Mouse (Mus musculus): ENCODE results near the gene Limd1.

The Limd1 gene

DNA sequence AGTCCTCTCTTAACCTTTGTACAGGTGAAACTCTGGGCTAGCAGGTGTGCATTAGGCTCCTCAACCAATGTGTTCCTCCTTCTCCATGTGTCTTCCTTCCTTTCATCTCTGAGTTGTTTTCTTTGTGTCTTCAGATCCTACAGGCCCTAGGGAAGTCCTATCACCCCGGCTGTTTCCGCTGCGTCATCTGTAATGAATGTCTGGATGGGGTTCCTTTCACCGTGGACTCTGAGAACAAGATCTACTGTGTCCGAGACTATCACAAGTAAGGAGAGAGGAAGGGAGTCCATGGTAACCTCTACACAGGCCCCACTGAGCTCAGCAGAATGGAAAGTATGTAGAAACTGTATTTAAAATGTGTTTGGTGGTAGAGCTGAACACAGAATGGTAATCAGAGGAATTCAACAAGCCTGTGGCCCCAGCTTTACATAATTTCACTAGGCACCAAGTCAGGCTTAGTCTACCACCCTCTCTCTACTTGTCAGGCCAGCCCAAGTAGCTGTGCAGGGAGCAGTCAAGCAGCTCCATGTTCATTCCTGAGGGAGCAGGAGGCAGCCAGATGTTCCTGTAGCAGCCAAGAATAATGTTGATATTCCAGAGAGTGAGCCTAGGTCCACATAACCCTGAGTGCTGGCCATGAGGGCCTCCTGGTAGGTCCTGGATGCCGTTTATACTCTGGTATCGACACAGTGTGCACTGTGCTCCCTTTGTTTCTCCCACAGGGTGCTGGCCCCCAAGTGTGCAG is 38.3 kb downstream of the Limd1 start:
- no peak for DNase-seq (ENCODE audit: low spot score)

DNA sequence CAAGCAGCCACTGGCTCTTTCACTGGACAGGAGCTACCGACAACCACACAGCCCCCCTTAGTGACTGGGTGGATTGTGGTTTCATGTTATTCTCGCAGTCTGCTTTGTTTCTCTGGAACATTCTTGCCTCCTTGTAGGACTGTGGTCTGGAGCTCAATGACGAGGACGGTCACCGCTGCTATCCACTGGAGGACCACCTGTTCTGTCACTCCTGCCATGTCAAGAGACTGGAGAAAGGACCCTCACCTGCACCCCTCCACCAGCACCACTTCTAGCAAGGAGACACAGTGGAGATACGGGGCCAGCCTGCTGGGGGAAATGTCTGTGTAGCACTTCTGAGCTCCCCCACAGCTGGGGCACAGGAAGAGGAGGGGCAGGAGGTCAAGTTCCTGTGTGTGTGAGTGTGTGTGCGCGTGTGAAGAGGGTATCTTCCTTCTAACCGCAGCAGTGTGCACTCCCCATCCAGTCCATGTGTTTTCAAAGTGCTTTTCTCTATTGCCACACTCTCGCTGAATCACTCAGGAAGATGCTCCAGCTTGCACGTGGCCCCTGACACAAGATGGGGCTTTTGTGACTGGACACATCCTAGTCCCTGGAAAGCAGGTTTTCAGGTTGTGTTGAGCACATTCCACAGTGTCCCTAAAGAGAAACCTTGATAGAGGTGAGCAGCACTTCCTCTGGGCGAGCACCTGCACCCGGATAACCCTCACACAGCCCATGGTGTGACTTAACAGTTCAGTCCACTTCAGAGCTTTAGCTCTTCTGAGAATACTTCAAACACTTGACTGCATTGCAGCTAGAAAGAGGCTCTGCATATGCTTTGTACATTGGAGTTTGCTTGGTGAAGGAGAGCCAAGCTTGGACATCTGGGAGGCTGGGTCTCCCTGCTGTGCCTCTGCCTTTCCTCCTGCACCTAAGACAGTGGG is 40.7 kb downstream of the Limd1 start:
- no peak for DNase-seq (ENCODE audit: low spot score)

DNA sequence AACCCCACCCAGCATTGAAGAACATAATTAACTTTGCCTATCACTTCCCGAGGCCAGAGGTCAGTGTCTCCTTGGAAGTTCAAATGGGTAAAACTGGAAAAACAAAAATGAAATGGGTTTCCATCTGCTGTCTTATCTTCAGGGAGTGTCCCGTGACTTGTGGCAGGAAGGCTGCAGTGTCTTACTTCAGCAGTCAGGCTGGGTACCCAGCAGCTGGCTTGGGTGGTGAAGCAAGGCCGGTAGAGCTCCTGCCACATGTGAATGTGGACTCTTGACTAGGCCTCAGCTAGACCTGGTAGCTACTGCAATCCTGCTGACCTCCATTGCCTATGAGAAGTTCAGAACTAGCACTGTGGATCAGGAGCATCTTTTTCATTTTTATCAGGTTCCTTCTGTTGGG is 42.2 kb downstream of the Limd1 start:
- no peak for DNase-seq (ENCODE audit: low spot score)

DNA sequence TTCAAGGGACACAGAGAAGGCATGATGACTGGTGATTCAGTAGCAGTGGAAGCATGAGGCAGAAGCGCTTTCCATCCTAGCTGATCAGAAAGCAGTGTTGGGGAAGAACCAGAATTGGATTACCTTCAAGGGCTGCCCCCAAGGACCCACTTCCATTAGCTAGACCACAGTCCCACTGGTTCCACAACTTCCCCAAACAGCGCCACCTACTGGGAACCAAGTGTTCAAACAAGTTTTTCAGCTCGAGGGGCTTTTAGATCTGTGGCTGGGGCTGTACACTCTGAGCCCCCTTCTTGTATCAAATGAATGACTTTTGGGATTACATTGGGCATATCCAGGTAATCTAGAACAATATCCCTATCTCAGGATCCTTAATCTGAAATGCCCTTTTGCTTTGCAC is 45.2 kb downstream of the Limd1 start:
- no peak for DNase-seq (ENCODE audit: low spot score)

DNA sequence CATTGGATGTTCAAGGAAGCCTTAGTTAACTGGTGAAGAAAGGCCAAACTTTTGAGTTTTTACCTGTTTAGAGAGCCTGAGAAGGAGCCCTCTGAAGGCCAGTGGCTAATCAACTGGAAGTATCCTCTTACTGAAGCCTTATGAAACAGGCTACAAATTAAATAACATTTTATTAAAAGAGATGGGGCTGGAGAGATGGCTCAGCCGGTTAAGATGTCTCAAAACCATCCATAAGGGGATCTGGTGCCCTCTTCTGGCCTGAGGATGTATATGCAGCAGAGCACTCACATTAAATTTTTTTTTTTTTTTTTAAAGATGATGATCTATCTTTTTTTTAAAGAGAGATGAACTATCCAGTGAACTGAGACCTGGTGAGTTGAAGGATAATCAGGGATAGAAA is 46.6 kb downstream of the Limd1 start:
- no peak for DNase-seq (ENCODE audit: low spot score)

DNA sequence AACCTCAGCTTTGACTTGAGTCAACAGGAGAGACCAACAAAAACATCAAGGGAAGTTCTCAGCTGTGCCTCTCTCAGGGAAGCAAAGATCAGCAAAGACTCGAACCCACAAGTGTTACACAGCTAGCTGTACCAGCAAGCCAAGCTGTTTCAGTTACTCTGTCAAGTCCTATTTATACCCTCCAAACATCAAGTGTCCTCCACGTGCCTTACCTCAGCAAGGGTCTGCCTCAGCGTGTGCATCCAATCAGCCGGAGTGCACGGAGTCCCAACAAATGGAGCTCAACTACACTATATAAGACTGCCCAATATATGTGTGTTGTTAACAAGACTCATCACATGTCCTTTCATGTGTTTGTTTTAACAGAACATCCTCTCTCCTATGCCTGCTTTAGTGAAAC is 48.0 kb downstream of the Limd1 start:
- DNase-seq (ENCODE audit: low spot score) = no peak

DNA sequence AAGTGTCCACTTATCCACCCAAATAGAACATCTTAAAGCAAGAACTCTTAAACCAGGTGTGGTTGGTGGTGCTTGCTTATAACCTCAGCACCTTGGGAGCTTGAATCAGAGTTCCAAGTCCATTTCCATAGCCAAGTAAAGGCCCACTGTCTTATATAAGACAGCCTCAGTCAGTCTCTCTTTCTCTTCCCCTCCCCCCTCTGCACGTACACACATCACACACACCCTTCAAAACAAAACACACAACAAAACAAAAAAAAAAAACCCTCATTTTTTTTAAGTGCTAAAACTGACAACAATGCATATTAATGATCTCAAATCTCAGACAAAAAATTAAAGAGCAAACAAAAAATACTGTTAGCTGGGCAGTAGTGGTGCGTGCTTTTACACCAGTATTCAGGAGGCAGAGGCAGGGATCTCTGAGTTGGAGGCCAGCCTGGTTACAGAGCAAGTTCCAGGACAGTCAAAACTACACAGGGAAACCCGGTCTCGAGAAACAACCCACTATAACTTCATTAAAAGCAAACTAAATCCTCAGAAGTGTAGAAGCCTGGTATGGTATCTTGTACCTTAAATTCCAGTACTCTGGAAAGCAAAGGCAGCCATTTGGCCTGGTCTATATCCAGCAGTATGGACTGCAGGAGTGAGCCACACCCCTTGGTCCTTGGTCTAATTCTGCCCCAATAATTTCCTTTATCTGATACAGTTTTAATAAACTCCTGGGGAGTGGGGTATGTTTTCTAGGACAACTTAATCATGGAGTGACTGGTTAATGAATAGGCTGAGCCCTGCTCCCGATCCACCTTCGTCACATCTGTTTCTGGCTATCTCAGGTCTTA is 49.8 kb downstream of the Limd1 start:
- no peak for DNase-seq (ENCODE audit: low spot score)

DNA sequence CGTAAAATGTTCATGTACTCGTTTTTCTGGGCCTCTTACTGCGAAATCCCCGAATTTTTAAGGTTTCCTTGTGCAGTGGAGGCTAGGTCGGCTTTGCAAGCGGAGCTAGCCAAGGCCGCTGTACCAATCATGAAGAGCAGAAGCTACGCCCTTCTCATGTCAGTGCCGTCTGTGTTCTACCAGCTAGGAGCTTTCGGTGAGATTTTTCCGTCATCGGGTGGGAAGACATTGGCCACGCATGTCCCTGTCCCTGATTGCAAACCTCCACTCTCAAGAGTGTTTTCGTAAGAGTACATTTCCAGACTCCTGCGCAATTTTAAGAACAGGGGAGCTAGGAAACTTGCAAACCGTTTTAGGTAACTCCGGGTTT is 50.4 kb downstream of the Limd1 start:
- no peak for DNase-seq (ENCODE audit: low spot score)

DNA sequence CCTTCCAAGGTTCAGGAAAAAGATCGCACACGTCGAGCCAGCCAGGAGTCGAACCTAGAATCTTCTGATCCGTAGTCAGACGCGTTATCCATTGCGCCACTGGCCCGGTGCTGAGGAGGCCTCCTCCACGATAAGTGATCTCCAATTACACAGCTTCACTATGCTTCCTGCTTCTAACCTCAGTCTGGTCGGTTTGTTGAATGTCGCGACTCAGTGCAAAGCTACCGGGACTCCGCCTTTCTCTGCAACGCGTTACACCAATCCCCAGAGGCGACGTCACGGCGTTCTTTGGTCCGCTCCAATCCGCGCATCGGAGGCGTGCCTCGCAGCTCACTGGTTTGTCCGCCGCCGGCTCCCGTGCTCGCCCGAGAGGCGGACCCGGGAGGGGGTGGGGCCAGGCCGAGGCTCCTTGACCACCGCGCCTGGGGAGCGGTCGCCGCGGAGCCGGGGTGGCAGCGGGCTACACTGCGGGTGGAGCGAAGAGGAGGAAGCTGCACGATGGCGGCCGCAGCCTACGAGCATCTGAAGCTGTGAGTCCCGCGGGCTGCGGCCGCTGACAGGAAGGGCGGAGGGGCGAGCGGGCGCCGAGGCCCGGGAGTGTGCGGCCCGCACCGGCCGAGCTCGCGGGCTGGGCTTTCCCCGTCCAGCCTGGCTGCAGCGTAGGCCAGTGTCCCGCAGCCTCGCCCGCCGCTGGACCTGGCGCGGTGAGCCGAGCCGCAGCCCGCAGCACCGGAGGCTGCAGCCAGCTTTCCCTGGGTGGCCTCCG is 51.1 kb downstream of the Limd1 start, which contains the start of gene Sacm1l:
Sacm1l (plus strand) TSS at position 368 of the 766 bp plus-strand sequence.
- peak; percentile 95 for DNase-seq (ENCODE audit: low spot score)

DNA sequence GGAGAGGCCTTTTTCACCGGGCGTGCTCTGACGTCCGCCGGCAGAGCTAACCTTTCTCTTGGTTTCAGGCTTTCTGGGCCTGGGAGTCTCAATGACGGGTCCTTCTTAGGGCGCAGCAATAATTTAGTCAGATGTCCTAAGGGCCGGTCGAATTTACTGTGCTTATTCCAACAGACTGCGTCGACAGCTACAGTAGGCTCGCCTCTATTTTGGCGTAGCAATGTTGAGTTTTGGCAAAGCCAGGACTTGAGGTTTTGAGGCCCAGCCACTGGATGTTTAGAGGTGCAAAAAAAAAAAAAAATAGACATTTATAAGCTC is 51.6 kb downstream of the Limd1 start:
- DNase-seq (ENCODE audit: low spot score) = no peak

DNA sequence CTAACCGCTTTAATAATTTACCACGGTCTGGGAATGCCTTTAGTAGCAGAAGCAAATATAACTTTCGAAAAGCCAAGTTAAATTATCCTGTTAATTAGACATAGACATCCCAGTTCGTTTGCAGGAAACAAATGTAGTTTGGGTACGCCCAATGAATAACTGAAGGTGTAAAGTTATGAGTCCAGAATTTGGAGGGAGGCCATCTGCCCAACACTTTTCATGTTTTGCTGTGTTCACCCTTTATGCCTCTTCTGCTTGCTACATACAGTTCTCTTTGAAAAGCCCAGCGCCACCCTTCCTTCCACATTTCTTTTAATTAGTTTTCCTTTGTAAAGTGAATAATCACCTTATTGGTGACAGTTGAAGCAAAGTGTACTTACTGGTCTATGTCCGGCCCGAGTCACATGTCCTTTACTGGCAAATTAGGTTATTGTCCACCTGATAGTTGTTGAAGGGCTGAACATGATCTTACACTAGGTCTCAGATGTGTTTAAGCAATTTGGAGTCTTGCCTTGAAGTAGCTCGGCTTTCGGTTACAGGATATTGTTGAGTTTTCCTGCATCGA is 52.1 kb downstream of the Limd1 start:
- no peak for DNase-seq (ENCODE audit: low spot score)

DNA sequence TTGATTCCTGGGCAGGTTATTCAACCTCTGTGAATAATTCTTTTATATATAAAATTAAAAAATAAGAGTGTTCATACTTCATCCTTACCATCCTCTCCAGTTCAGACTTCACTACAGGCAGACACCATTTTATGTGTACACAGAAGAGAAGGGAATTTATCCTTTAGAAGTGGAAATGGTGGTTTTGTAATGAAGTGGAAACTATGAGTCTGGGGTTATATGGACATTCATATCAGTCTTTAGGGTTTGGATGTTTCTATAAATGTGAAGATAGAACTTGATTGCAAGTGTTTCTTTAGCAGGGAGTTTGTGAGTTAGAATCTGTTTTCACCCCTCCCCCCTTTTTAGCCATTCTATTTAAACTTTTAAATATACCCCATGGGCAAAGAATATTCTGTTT is 52.7 kb downstream of the Limd1 start:
- no peak for DNase-seq (ENCODE audit: low spot score)

DNA sequence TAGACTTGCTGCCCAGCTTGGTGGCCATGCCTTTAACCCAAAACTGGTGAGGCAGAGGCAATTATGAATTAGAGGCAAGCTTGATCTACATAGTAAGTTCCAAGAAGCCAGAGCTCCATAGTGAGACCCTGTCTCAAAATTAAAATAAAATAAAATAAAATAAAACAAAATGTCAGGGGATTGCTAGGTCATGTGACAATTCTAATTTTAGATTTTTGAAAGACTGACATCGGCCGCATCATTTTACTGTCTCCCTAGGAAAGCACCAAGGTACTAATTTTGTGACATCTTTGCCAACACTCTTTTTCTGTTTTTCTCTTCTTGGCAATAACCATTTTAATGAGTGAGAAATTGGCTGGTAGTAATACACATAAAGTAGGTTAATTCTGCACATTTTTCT is 58.1 kb downstream of the Limd1 start:
- no peak for DNase-seq (ENCODE audit: low spot score)

DNA sequence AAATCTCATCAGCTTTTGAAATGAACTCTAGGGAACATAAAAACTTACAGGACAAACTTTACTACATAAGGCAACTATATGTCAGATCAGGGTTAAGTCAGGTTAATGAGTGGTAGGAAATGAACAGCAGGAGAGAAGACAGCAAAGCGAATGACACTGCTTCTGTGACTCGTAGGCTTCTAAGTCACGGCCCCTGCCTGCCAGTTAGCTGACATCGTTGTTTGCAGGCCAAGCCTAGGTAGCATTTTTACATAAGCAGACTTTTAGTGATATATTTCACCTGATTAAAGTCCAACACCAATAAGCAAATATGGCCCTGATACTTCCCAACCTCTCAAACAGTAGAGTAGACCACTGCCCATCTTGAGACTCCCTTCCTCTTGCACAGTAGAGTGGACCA is 59.7 kb downstream of the Limd1 start:
- DNase-seq (ENCODE audit: low spot score) = no peak

DNA sequence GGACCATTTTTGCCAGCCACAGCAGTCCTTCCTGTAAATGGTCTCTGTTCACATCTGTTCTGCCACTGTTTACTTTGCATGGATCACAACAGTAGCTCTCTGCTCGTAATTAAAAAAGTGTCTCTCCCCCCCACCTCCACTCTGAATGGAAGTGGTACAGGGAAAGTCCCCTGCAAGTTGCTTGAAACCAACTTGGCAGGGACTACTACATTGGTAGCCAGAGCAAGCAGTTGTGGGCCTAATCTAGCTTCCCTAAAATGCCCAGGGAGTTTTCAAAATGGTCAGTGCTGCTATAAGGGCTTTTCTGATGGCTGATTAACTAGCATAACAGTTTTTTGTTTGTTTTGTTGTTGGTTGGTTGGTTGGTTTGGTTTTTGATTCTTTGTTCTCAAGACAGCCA is 60.6 kb downstream of the Limd1 start:
- no peak for DNase-seq (ENCODE audit: low spot score)

DNA sequence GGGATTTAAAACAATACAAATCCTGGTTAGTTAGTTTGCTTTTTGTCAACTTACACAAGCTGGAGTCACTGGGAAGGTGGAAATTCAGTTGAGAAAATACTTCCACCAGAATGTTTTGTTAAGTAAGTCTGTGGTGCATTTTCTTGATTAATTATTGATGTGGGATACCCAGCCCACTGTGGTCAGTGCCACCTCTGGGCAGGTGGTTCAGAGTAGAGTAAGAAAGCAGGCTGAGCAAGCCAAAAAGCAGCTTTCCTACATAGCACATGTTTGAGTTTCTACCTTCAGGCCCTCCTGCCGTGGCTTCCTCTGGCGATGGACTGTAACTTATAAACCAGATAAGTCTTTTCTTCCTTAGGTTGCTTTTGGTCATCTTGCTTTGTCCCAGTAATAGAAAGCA is 61.3 kb downstream of the Limd1 start:
- no peak for DNase-seq (ENCODE audit: low spot score)

DNA sequence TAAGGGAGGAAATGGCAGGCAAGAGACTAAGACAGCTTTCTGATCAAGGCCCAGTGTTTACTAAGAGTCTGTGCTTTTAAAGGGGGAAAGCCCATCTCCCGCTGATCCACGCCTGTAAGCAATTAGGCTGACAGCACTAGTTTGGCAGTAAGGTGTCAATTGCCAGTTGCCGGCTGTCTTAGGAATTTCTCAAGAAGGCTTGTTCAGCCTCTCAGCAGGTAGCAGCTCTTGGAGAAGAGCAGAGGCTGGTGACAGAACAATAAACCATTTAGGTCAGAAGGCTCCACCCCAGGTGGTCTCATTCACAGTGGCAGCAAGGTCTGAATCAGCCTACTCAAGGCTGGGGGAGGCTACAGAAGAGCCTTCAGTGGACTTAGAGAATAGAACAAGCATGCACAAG is 76.1 kb downstream of the Limd1 start:
- no peak for DNase-seq (ENCODE audit: low spot score)
